Mouse (Mus musculus) MEL (cell line): ENCODE results near the gene Slco3a1. TPM values are rescaled to one million over a fixed set of nuclear protein-coding genes. Genes with fewer than 3 reads are reported as not detected.

Source experiments
- DNase-seq: peaks from one replicate; pipeline ENCODE4 v3.0.0; 2011; ENCODE audit warnings: low read depth, low spot score
- H3K27ac ChIP-seq: 2 replicates; pipeline ENCODE4 v1.5.1; 2012; ENCODE audit warnings: low read depth, mild to moderate bottlenecking, control low read depth, low read length, moderate library complexity; ENCODE audit not compliant: control insufficient read depth
- H3K27me3 ChIP-seq, 2 experiments: fragments of 150-350 bp in 1 of 2; sonication (generic) in 1 of 2; 2 replicates each; pipeline ENCODE4 v1.6.1; 2012; ENCODE audit warnings: low read length in 2 of 2, mild to moderate bottlenecking in 2 of 2, improper control_type of control experiment in 1 of 2, moderate library complexity in 1 of 2; ENCODE audit not compliant: insufficient read depth in 2 of 2, control insufficient read depth in 1 of 2
- H3K36me3 ChIP-seq, 2 experiments: 2 replicates each; pipeline ENCODE4 v1.6.1; 2012 to 2014; ENCODE audit warnings: low read length in 2 of 2, improper control_type of control experiment in 1 of 2, inconsistent platforms in 1 of 2, mild to moderate bottlenecking in 1 of 2; ENCODE audit not compliant: insufficient read depth in 2 of 2, control insufficient read depth in 1 of 2
- H3K4me1 ChIP-seq, 2 experiments: fragments of 150-350 bp in 1 of 2; sonication (generic) in 1 of 2; 2 replicates each; pipeline ENCODE4 v1.6.1; 2012; ENCODE audit warnings: low read length in 2 of 2, improper control_type of control experiment in 1 of 2, mild to moderate bottlenecking in 1 of 2; ENCODE audit not compliant: insufficient read depth in 2 of 2, control insufficient read depth in 1 of 2
- H3K4me3 ChIP-seq, 2 experiments: fragments of 150-350 bp in 1 of 2; sonication (generic) in 1 of 2; 2 replicates each; pipeline ENCODE4 v1.5.1; 2012; ENCODE audit warnings: low read depth in 2 of 2, low read length in 2 of 2, mild to moderate bottlenecking in 2 of 2, moderate library complexity in 2 of 2, control low read depth in 1 of 2, improper control_type of control experiment in 1 of 2; ENCODE audit not compliant: control insufficient read depth in 1 of 2, insufficient read depth in 1 of 2
- H3K79me2 ChIP-seq: 2 replicates; pipeline ENCODE4 v1.6.1; 2012; ENCODE audit warnings: mild to moderate bottlenecking, low read length, moderate library complexity; ENCODE audit not compliant: control insufficient read depth, poor library complexity, insufficient read depth
- H3K9ac ChIP-seq: 2 replicates; pipeline ENCODE4 v1.6.1; 2012; ENCODE audit warnings: low read depth, mild to moderate bottlenecking, control low read depth, low read length, moderate library complexity; ENCODE audit not compliant: control insufficient read depth, poor library complexity, severe bottlenecking
- H3K9me3 ChIP-seq: fragments of 150-350 bp; sonication (generic); replicated peaks from 2 replicates; pipeline ENCODE4 v1.6.1; 2012; ENCODE audit warnings: mild to moderate bottlenecking, low read length, improper control_type of control experiment, moderate library complexity; ENCODE audit not compliant: insufficient read depth
- BHLHE40 ChIP-seq: IDR thresholded peaks from 2 replicates; pipeline ENCODE4 v1.6.1; 2012; ENCODE audit warnings: low read depth, mild to moderate bottlenecking, inconsistent platforms, low read length, improper control_type of control experiment, borderline replicate concordance
- CHD2 ChIP-seq: IDR thresholded peaks from 2 replicates; pipeline ENCODE4 v1.6.1; 2011; ENCODE audit warnings: low read length, improper control_type of control experiment
- CTCF ChIP-seq, 3 experiments: IDR thresholded peaks in 2 of 3; conservative IDR thresholded peaks in 1 of 3; 2 replicates each; pipeline ENCODE4 v1.5.1; 2011 to 2012; ENCODE audit warnings: low read length in 3 of 3, low read depth in 2 of 3, mild to moderate bottlenecking in 2 of 3, improper control_type of control experiment in 1 of 3, inconsistent platforms in 1 of 3, mixed read lengths in 1 of 3, moderate library complexity in 1 of 3; ENCODE audit not compliant: control insufficient read depth in 1 of 3, insufficient read depth in 1 of 3, poor library complexity in 1 of 3, severe bottlenecking in 1 of 3
- ELF1 ChIP-seq: IDR thresholded peaks from 2 replicates; pipeline ENCODE4 v1.6.1; 2014; ENCODE audit warnings: low read depth, mild to moderate bottlenecking, inconsistent platforms, low read length, improper control_type of control experiment, moderate library complexity
- EP300 ChIP-seq, 2 experiments: IDR thresholded peaks; 2 replicates each; pipeline ENCODE4 v1.6.1; 2011; ENCODE audit warnings: improper control_type of control experiment in 2 of 2, low read length in 2 of 2, low read depth in 1 of 2, mild to moderate bottlenecking in 1 of 2
- ETS1 ChIP-seq: IDR thresholded peaks from 2 replicates; pipeline ENCODE4 v1.6.1; 2012; ENCODE audit warnings: low read depth, mild to moderate bottlenecking, inconsistent platforms, low read length, improper control_type of control experiment, moderate library complexity
- HCFC1 ChIP-seq: IDR thresholded peaks from 2 replicates; pipeline ENCODE4 v1.6.1; 2012; ENCODE audit warnings: low read depth, mild to moderate bottlenecking, inconsistent platforms, low read length, improper control_type of control experiment, moderate library complexity
- JUND ChIP-seq: IDR thresholded peaks from 2 replicates; pipeline ENCODE4 v1.6.1; 2011; ENCODE audit warnings: low read depth, mild to moderate bottlenecking, improper control_type of control experiment, low read length
- MEF2A ChIP-seq: IDR thresholded peaks from 2 replicates; pipeline ENCODE4 v1.6.1; 2014; ENCODE audit warnings: low read depth, mild to moderate bottlenecking, inconsistent platforms, low read length, improper control_type of control experiment; ENCODE audit not compliant: poor library complexity, insufficient replicate concordance, severe bottlenecking; ENCODE audit errors: extremely low read depth
- MYB ChIP-seq: IDR thresholded peaks from 2 replicates; pipeline ENCODE4 v1.6.1; 2011; ENCODE audit warnings: mild to moderate bottlenecking, low read depth, low read length, improper control_type of control experiment
- MYC ChIP-seq: IDR thresholded peaks from 2 replicates; pipeline ENCODE4 v1.6.1; 2011; ENCODE audit warnings: low read depth, mild to moderate bottlenecking, low read length, improper control_type of control experiment, moderate library complexity
- NRF1 ChIP-seq: IDR thresholded peaks from 2 replicates; pipeline ENCODE4 v1.6.1; 2014; ENCODE audit warnings: low read depth, mild to moderate bottlenecking, inconsistent platforms, low read length, improper control_type of control experiment, moderate library complexity; ENCODE audit not compliant: poor library complexity, insufficient read depth, severe bottlenecking
- POLR2A ChIP-seq, 2 experiments: IDR thresholded peaks; 2 replicates each; pipeline ENCODE4 v1.6.1; 2011 to 2012; ENCODE audit warnings: low read length in 2 of 2, mild to moderate bottlenecking in 2 of 2, control low read depth in 1 of 2, improper control_type of control experiment in 1 of 2, low read depth in 1 of 2, moderate library complexity in 1 of 2; ENCODE audit not compliant: control insufficient read depth in 1 of 2, insufficient read depth in 1 of 2, poor library complexity in 1 of 2
- POLR2AphosphoS2 ChIP-seq: IDR thresholded peaks from 2 replicates; pipeline ENCODE4 v1.6.1; 2011; ENCODE audit warnings: low read length, improper control_type of control experiment
- RAD21 ChIP-seq: IDR thresholded peaks from 2 replicates; pipeline ENCODE4 v1.6.1; 2011; ENCODE audit warnings: mild to moderate bottlenecking, low read depth, low read length, improper control_type of control experiment
- SIN3A ChIP-seq: IDR thresholded peaks from 2 replicates; pipeline ENCODE4 v1.6.1; 2012; ENCODE audit warnings: low read length, improper control_type of control experiment, inconsistent platforms
- TAL1 ChIP-seq: IDR thresholded peaks from 2 replicates; pipeline ENCODE4 v1.6.1; 2012; ENCODE audit warnings: mild to moderate bottlenecking, inconsistent platforms, low read length, moderate library complexity, mixed read lengths
- TBP ChIP-seq: IDR thresholded peaks from 2 replicates; pipeline ENCODE4 v1.8.0; 2011; ENCODE audit warnings: low read depth, low read length, improper control_type of control experiment
- USF1 ChIP-seq: IDR thresholded peaks from 2 replicates; pipeline ENCODE4 v1.6.1; 2014; ENCODE audit warnings: low read depth, mild to moderate bottlenecking, inconsistent platforms, low read length, improper control_type of control experiment, moderate library complexity
- USF2 ChIP-seq, 2 experiments: IDR thresholded peaks; 2 replicates each; pipeline ENCODE4 v1.6.1; 2011 to 2012; ENCODE audit warnings: improper control_type of control experiment in 2 of 2, low read length in 2 of 2, borderline replicate concordance in 1 of 2, inconsistent platforms in 1 of 2, low read depth in 1 of 2, mild to moderate bottlenecking in 1 of 2; ENCODE audit not compliant: insufficient read depth in 1 of 2
- ZC3H11A ChIP-seq: IDR thresholded peaks from 2 replicates; pipeline ENCODE4 v1.6.1; 2012; ENCODE audit warnings: low read depth, mild to moderate bottlenecking, inconsistent platforms, low read length, improper control_type of control experiment
- ZKSCAN1 ChIP-seq: IDR thresholded peaks from 2 replicates; pipeline ENCODE4 v1.6.1; 2012; ENCODE audit warnings: low read depth, mild to moderate bottlenecking, inconsistent platforms, low read length, improper control_type of control experiment, moderate library complexity
- ZMIZ1 ChIP-seq: IDR thresholded peaks from 2 replicates; pipeline ENCODE4 v1.6.1; 2012; ENCODE audit warnings: low read depth, mild to moderate bottlenecking, inconsistent platforms, low read length, improper control_type of control experiment, moderate library complexity
- ZNF384 ChIP-seq: IDR thresholded peaks from 2 replicates; pipeline ENCODE4 v1.6.1; 2012; ENCODE audit warnings: low read depth, mild to moderate bottlenecking, inconsistent platforms, low read length, improper control_type of control experiment
- polyA plus RNA-seq, 2 experiments: library from polyadenylated mRNA; stranded (reverse) in 1 of 2; unstranded in 1 of 2; fragments of >175 nt in 1 of 2; fragments of >200 nt in 1 of 2; gene quantifications; 2 replicates each; pipeline versions ENCODE4 v1.2.1 to v1.2.4; 2012; ENCODE audit warnings: low replicate concordance in 2 of 2, low read depth in 1 of 2; ENCODE audit not compliant: insufficient read length in 2 of 2, insufficient read depth in 1 of 2, missing spikeins in 1 of 2
- total RNA-seq: library from RNA; depleted of rRNA; stranded (reverse); fragments of 300-350 nt; gene quantifications from 2 replicates; pipeline ENCODE4 v1.2.3, GENCODE M21; 2012

Slco3a1 gene
- total and polyA plus RNA-seq, 3 experiments = 17.6 to 20.9 TPM; not detected in 1

GRCm38 (mm10) chr7:74471740-74472139 is 82.8 kb downstream of the Slco3a1 start:
- no peak for DNase-seq
- peaks cover 4 to 12% of the 10 kb centered on the region in 2 experiments for H3K4me1 ChIP-seq

GRCm38 (mm10) chr7:74466886-74467285 is 87.7 kb downstream of the Slco3a1 start:
- H3K4me3 ChIP-seq = no peak overlapping the region
- peaks cover 0 to 6% of the 10 kb centered on the region in 2 experiments; a peak in 2 of 4 replicates for H3K36me3 ChIP-seq
- no peaks in the 10 kb centered on the region for H3K79me2 ChIP-seq
- H3K27me3 ChIP-seq = no peaks in the 10 kb centered on the region
- no peak for TF ChIP-seq CTCF (IDR thresholded peaks at IDR 0.05 in 2 of 3, conservative IDR thresholded peaks at IDR 0.05 in 1 of 3; ENCODE audit: control insufficient read depth in 1 of 3, insufficient read depth in 1 of 3, low read depth in 2 of 3, low read length in 3 of 3, poor library complexity in 1 of 3, severe bottlenecking in 1 of 3)
- TF ChIP-seq RAD21 = no peak
- TF ChIP-seq ELF1 = no peak
- TF ChIP-seq POLR2A (IDR thresholded peaks at IDR 0.05; ENCODE audit: control insufficient read depth in 1 of 2, insufficient read depth in 1 of 2, low read depth in 1 of 2, low read length in 2 of 2, poor library complexity in 1 of 2) = no peak
- TF ChIP-seq JUND = no peak
- TF ChIP-seq ZNF384 = no peak
- no peak for TF ChIP-seq TBP
- TF ChIP-seq ZMIZ1 = no peak
- TF ChIP-seq NRF1 = no peak
- TF ChIP-seq CHD2 = no peak
- no peak for TF ChIP-seq POLR2AphosphoS2
- TF ChIP-seq ZC3H11A = no peak
- no peak for TF ChIP-seq MYB
- no peak for TF ChIP-seq BHLHE40
- no peak for TF ChIP-seq MYC
- peaks cover 4 to 9% of the 10 kb centered on the region in 2 experiments for H3K4me1 ChIP-seq
- no peak overlapping the region for H3K9ac ChIP-seq
- no peaks in the 10 kb centered on the region for H3K9me3 ChIP-seq
- no peak overlapping the region for H3K27ac ChIP-seq
- DNase-seq = no peak

More at GRCm38 (mm10) chr7:74471740-74472139, 82.8 kb downstream of the Slco3a1 start:
- Histone ChIP-seq H3K36me3 (peaks cover 0 to 6% of the 10 kb centered on the region in 2 experiments; a peak in 3 of 4 replicates), H3K9me3 (no peaks in the 10 kb centered on the region), H3K27ac (no peak overlapping the region), H3K27me3 (no peaks in the 10 kb centered on the region), H3K4me3 (no peak overlapping the region), H3K79me2 (no peaks in the 10 kb centered on the region), H3K9ac (no peak overlapping the region)
- no peak for TF ChIP-seq ZKSCAN1

- Histone ChIP-seq H3K9me3 (no peaks in the 10 kb centered on the region), H3K4me1 (no peaks in the 10 kb centered on the region), H3K79me2 (no peaks in the 10 kb centered on the region), H3K4me3 (no peak overlapping the region), H3K27me3 (no peaks in the 10 kb centered on the region), H3K36me3 (no peaks in the 10 kb centered on the region), H3K27ac (no peak overlapping the region), H3K9ac (no peak overlapping the region)
- DNase-seq = no peak
- TF ChIP-seq ZMIZ1 = no peak
- no peak for TF ChIP-seq HCFC1
- no peak for TF ChIP-seq USF1
- TF ChIP-seq CHD2 = no peak
- TF ChIP-seq SIN3A = no peak
- no peak for TF ChIP-seq JUND
- TF ChIP-seq TAL1 = no peak
- no peak for TF ChIP-seq ETS1
- no peak for TF ChIP-seq BHLHE40
- TF ChIP-seq TBP = no peak
- TF ChIP-seq MEF2A = no peak
- no peak for TF ChIP-seq POLR2AphosphoS2
- TF ChIP-seq POLR2A (IDR thresholded peaks at IDR 0.05; ENCODE audit: control insufficient read depth in 1 of 2, insufficient read depth in 1 of 2, low read depth in 1 of 2, low read length in 2 of 2, poor library complexity in 1 of 2) = no peak
- no peak for TF ChIP-seq USF2 (IDR thresholded peaks at IDR 0.05; ENCODE audit: borderline replicate concordance in 1 of 2, insufficient read depth in 1 of 2, low read depth in 1 of 2, low read length in 2 of 2)
- no peak for TF ChIP-seq EP300 (IDR thresholded peaks at IDR 0.05; ENCODE audit: low read depth in 1 of 2, low read length in 2 of 2)
Measured at GRCm38 (mm10) chr7:74464638-74465037, 89.9 kb downstream of the Slco3a1 start.
